Mouse (Mus musculus): ENCODE data around the gene Col16a1. TPM values are rescaled to one million over a fixed set of nuclear protein-coding genes. Genes with fewer than 3 reads are reported as not detected.

Gene Col16a1
- polyA plus RNA-seq, 1 experiment from 2014 or later = 59.5 TPM

- Histone ChIP-seq H3K27me3 (ENCODE audit: insufficient read depth, low read length) (no peaks in the 10 kb centered on the region), H3K4me2 (no peak overlapping the region), H3K9ac (no peak overlapping the region), H3K36me3 (ENCODE audit: insufficient read depth) (no peaks in the 10 kb centered on the region), H3K4me1 (ENCODE audit: insufficient read depth) (no peaks in the 10 kb centered on the region), H3K9me3 (ENCODE audit: low read depth, low read length) (no peaks in the 10 kb centered on the region), H3K4me3 (ENCODE audit: low read depth, low read length) (no peak overlapping the region), H3K27ac (ENCODE audit: low read depth) (no peak overlapping the region)
- WGBS = 65% methylated on average over 19 of the region's 19 CpGs
- no peak for ATAC-seq (ENCODE audit: insufficient read depth)
- no peak for TF ChIP-seq CTCF (IDR thresholded peaks at IDR 0.05; ENCODE audit: low read depth)
- no peak for DNase-seq
Observed at GRCm38 (mm10) chr4:130081345-130082190, 33.9 kb downstream of the Col16a1 start.

GRCm38 (mm10) chr4:130082211-130082610, 34.6 kb downstream of the Col16a1 start:
- H3K4me3 ChIP-seq (ENCODE audit: low read depth, low read length) = no peak overlapping the region
- no peaks in the 10 kb centered on the region for H3K4me1 ChIP-seq (ENCODE audit: insufficient read depth)
- TF ChIP-seq CTCF (IDR thresholded peaks at IDR 0.05; ENCODE audit: low read depth) = no peak
- ATAC-seq (ENCODE audit: insufficient read depth) (no peak), DNase-seq (no peak)
- 46% methylated on average over 9 of the region's 9 CpGs for WGBS
- H3K9me3 ChIP-seq (ENCODE audit: low read depth, low read length) = no peaks in the 10 kb centered on the region
- no peaks in the 10 kb centered on the region for H3K36me3 ChIP-seq (ENCODE audit: insufficient read depth)
- H3K27ac ChIP-seq (ENCODE audit: low read depth) = no peak overlapping the region
- no peaks in the 10 kb centered on the region for H3K27me3 ChIP-seq (ENCODE audit: insufficient read depth, low read length)
- no peak overlapping the region for H3K4me2 ChIP-seq
- no peak overlapping the region for H3K9ac ChIP-seq

GRCm38 (mm10) chr4:130084331-130084945, 36.8 kb downstream of the Col16a1 start:
- no peaks in the 10 kb centered on the region for H3K27me3 ChIP-seq (ENCODE audit: insufficient read depth, low read length)
- 52% methylated on average over 7 of the region's 7 CpGs for WGBS
- DNase-seq = peak; percentile 28

GRCm38 (mm10) chr4:130085246-130085820, 37.7 kb downstream of the Col16a1 start:
- Histone ChIP-seq H3K27ac (ENCODE audit: low read depth) (no peak overlapping the region), H3K4me1 (ENCODE audit: insufficient read depth) (no peaks in the 10 kb centered on the region), H3K4me2 (no peak overlapping the region), H3K27me3 (ENCODE audit: insufficient read depth, low read length) (no peaks in the 10 kb centered on the region), H3K9ac (no peak overlapping the region), H3K36me3 (ENCODE audit: insufficient read depth) (no peaks in the 10 kb centered on the region; the same call in 1 of the 2 replicates), H3K4me3 (ENCODE audit: low read depth, low read length) (no peak overlapping the region), H3K9me3 (ENCODE audit: low read depth, low read length) (no peaks in the 10 kb centered on the region)
- peak; percentile 36 for DNase-seq
- no peak for TF ChIP-seq CTCF (IDR thresholded peaks at IDR 0.05; ENCODE audit: low read depth)
- ATAC-seq (ENCODE audit: insufficient read depth) = no peak
- 52% methylated on average over 12 of the region's 12 CpGs for WGBS

More at GRCm38 (mm10) chr4:130084331-130084945, 36.8 kb downstream of the Col16a1 start:
- Histone ChIP-seq H3K36me3 (ENCODE audit: insufficient read depth) (no peaks in the 10 kb centered on the region), H3K4me1 (ENCODE audit: insufficient read depth) (no peaks in the 10 kb centered on the region), H3K4me2 (no peak overlapping the region), H3K4me3 (ENCODE audit: low read depth, low read length) (no peak overlapping the region), H3K27ac (ENCODE audit: low read depth) (no peak overlapping the region), H3K9ac (no peak overlapping the region), H3K9me3 (ENCODE audit: low read depth, low read length) (no peaks in the 10 kb centered on the region)
- no peak for ATAC-seq (ENCODE audit: insufficient read depth)
- no peak for TF ChIP-seq CTCF (IDR thresholded peaks at IDR 0.05; ENCODE audit: low read depth)

- Histone ChIP-seq H3K36me3 (ENCODE audit: insufficient read depth) (no peaks in the 10 kb centered on the region; the same call in 1 of the 2 replicates), H3K9ac (no peak overlapping the region), H3K27ac (ENCODE audit: low read depth) (no peak overlapping the region), H3K9me3 (ENCODE audit: low read depth, low read length) (no peaks in the 10 kb centered on the region), H3K4me3 (ENCODE audit: low read depth, low read length) (no peak overlapping the region), H3K4me2 (no peak overlapping the region), H3K4me1 (ENCODE audit: insufficient read depth) (no peaks in the 10 kb centered on the region), H3K27me3 (ENCODE audit: insufficient read depth, low read length) (no peaks in the 10 kb centered on the region)
- peak; percentile 50 for ATAC-seq (ENCODE audit: insufficient read depth)
- DNase-seq = peak; percentile 95
- 19% methylated on average over 7 of the region's 7 CpGs for WGBS
- TF ChIP-seq CTCF (IDR thresholded peaks at IDR 0.05; ENCODE audit: low read depth) = peak; percentile 100
Observed at GRCm38 (mm10) chr4:130087293-130087692, 39.7 kb downstream of the Col16a1 start.

- WGBS = 61% methylated on average over 3 of the region's 3 CpGs
- Histone ChIP-seq H3K4me3 (ENCODE audit: low read depth, low read length) (no peak overlapping the region), H3K27me3 (ENCODE audit: insufficient read depth, low read length) (no peaks in the 10 kb centered on the region), H3K9ac (no peak overlapping the region), H3K4me1 (ENCODE audit: insufficient read depth) (peaks cover 3% of the 10 kb centered on the region; the same call in 1 of the 2 replicates), H3K27ac (ENCODE audit: low read depth) (no peak overlapping the region), H3K4me2 (no peak overlapping the region), H3K9me3 (ENCODE audit: low read depth, low read length) (no peaks in the 10 kb centered on the region), H3K36me3 (ENCODE audit: insufficient read depth) (peaks cover 16% of the 10 kb centered on the region; the same call in 1 of the 2 replicates)
- TF ChIP-seq CTCF (IDR thresholded peaks at IDR 0.05; ENCODE audit: low read depth) = no peak
- no peak for DNase-seq
- ATAC-seq (ENCODE audit: insufficient read depth) = no peak
Observed at GRCm38 (mm10) chr4:130095137-130095536, 47.5 kb downstream of the Col16a1 start.

GRCm38 (mm10) chr4:130101183-130101582, 53.5 kb downstream of the Col16a1 start:
- WGBS = 33% methylated on average over 8 of the region's 8 CpGs
- no peak for TF ChIP-seq CTCF (IDR thresholded peaks at IDR 0.05; ENCODE audit: low read depth)
- Histone ChIP-seq H3K9me3 (ENCODE audit: low read depth, low read length) (no peaks in the 10 kb centered on the region), H3K36me3 (ENCODE audit: insufficient read depth) (peaks cover 5% of the 10 kb centered on the region; the same call in 1 of the 2 replicates), H3K27ac (ENCODE audit: low read depth) (peak overlapping the region; percentile 58), H3K4me1 (ENCODE audit: insufficient read depth) (peaks cover 20% of the 10 kb centered on the region), H3K27me3 (ENCODE audit: insufficient read depth, low read length) (no peaks in the 10 kb centered on the region), H3K4me2 (peak overlapping the region; percentile 35), H3K4me3 (ENCODE audit: low read depth, low read length) (no peak overlapping the region), H3K9ac (peak overlapping the region; percentile 11; the same call in 1 of the 2 replicates)
- no peak for ATAC-seq (ENCODE audit: insufficient read depth)
- DNase-seq = peak; percentile 46
